Mouse (Mus musculus): Measurements from ENCODE around the gene C130073F10Rik. TPM values are rescaled to one million over a fixed set of nuclear protein-coding genes. Genes with fewer than 3 reads are reported as not detected.
"Not testable (repeated sequence)": the region's sequence is repeated elsewhere in the genome, so short reads cannot be mapped to it uniquely, and the experiment has no call there.

Gene C130073F10Rik
- total and polyA plus RNA-seq, 3 experiments: not detected

- DNase-seq (ENCODE audit: low read depth, low spot score): no peak
- Histone ChIP-seq H3K79me2 (ENCODE audit: control insufficient read depth, insufficient read depth, low read length, poor library complexity) (no peaks in the 10 kb centered on the region), H3K36me3 (ENCODE audit: control insufficient read depth in 1 of 2, insufficient read depth in 2 of 2, low read length in 2 of 2) (no peaks in the 10 kb centered on the region), H3K4me1 (ENCODE audit: control insufficient read depth in 1 of 2, insufficient read depth in 2 of 2, low read length in 2 of 2) (no peaks in the 10 kb centered on the region), H3K4me3 (ENCODE audit: control insufficient read depth in 1 of 2, insufficient read depth in 1 of 2, low read depth in 2 of 2, low read length in 2 of 2) (no peak overlapping the region), H3K9me3 (replicated peaks; ENCODE audit: insufficient read depth, low read length) (no peaks in the 10 kb centered on the region), H3K9ac (ENCODE audit: control insufficient read depth, low read depth, low read length, poor library complexity, severe bottlenecking) (no peak overlapping the region), H3K27ac (ENCODE audit: control insufficient read depth, low read depth, low read length) (no peak overlapping the region), H3K27me3 (ENCODE audit: control insufficient read depth in 1 of 2, insufficient read depth in 2 of 2, low read length in 2 of 2) (no peaks in the 10 kb centered on the region)
- TF ChIP-seq ZNF384 (IDR thresholded peaks at IDR 0.05; ENCODE audit: low read depth, low read length): no peak
- no peak for TF ChIP-seq NELFE (IDR thresholded peaks at IDR 0.05; ENCODE audit: low read depth, low read length)
- no peak for TF ChIP-seq CHD2 (IDR thresholded peaks at IDR 0.05; ENCODE audit: low read length)
- TF ChIP-seq POLR2AphosphoS2 (IDR thresholded peaks at IDR 0.05; ENCODE audit: low read length): no peak
- TF ChIP-seq USF1 (IDR thresholded peaks at IDR 0.05; ENCODE audit: low read depth, low read length): no peak
- TF ChIP-seq POLR2A (IDR thresholded peaks at IDR 0.05; ENCODE audit: control insufficient read depth in 1 of 2, insufficient read depth in 1 of 2, low read depth in 1 of 2, low read length in 2 of 2, poor library complexity in 1 of 2): no peak
- no peak for TF ChIP-seq E2F4 (IDR thresholded peaks at IDR 0.05; ENCODE audit: borderline replicate concordance, low read depth, low read length)
- TF ChIP-seq KAT2A (conservative IDR thresholded peaks at IDR 0.05; ENCODE audit: low read depth, low read length): no peak
- no peak for TF ChIP-seq TBP (IDR thresholded peaks at IDR 0.05; ENCODE audit: low read depth, low read length)
- TF ChIP-seq RCOR1 (IDR thresholded peaks at IDR 0.05; ENCODE audit: low read depth, low read length): no peak
- no peak for TF ChIP-seq SMC3 (IDR thresholded peaks at IDR 0.05; ENCODE audit: low read depth, low read length)
- TF ChIP-seq MXI1 (IDR thresholded peaks at IDR 0.05; ENCODE audit: low read depth, low read length): no peak
- TF ChIP-seq MYB (IDR thresholded peaks at IDR 0.05; ENCODE audit: low read depth, low read length): no peak
- no peak for TF ChIP-seq ETS1 (IDR thresholded peaks at IDR 0.05; ENCODE audit: low read depth, low read length)
- TF ChIP-seq TAL1 (IDR thresholded peaks at IDR 0.05; ENCODE audit: low read length): no peak
- no peak for TF ChIP-seq ELF1 (IDR thresholded peaks at IDR 0.05; ENCODE audit: low read depth, low read length)
- TF ChIP-seq RAD21 (IDR thresholded peaks at IDR 0.05; ENCODE audit: low read depth, low read length): no peak
- TF ChIP-seq ZKSCAN1 (IDR thresholded peaks at IDR 0.05; ENCODE audit: low read depth, low read length): no peak
- TF ChIP-seq ZC3H11A (IDR thresholded peaks at IDR 0.05; ENCODE audit: low read depth, low read length): no peak
- TF ChIP-seq CTCF (IDR thresholded peaks at IDR 0.05 in 2 of 3, conservative IDR thresholded peaks at IDR 0.05 in 1 of 3; ENCODE audit: control insufficient read depth in 1 of 3, insufficient read depth in 1 of 3, low read depth in 2 of 3, low read length in 3 of 3, poor library complexity in 1 of 3, severe bottlenecking in 1 of 3): no peak
These were observed 4.2 kb downstream of the C130073F10Rik start for GRCm38 (mm10) chr4:101889377-101889776.

GRCm38 (mm10) chr4:101883641-101884040 is 9.9 kb downstream of the C130073F10Rik start:
- no peak for DNase-seq (ENCODE audit: low read depth, low spot score)
- Histone ChIP-seq H3K27ac (ENCODE audit: control insufficient read depth, low read depth, low read length) (no peak overlapping the region), H3K27me3 (ENCODE audit: control insufficient read depth in 1 of 2, insufficient read depth in 2 of 2, low read length in 2 of 2) (no peaks in the 10 kb centered on the region), H3K4me1 (ENCODE audit: control insufficient read depth in 1 of 2, insufficient read depth in 2 of 2, low read length in 2 of 2) (no peaks in the 10 kb centered on the region), H3K9ac (ENCODE audit: control insufficient read depth, low read depth, low read length, poor library complexity, severe bottlenecking) (no peak overlapping the region), H3K79me2 (ENCODE audit: control insufficient read depth, insufficient read depth, low read length, poor library complexity) (no peaks in the 10 kb centered on the region), H3K36me3 (ENCODE audit: control insufficient read depth in 1 of 2, insufficient read depth in 2 of 2, low read length in 2 of 2) (no peaks in the 10 kb centered on the region), H3K4me3 (ENCODE audit: control insufficient read depth in 1 of 2, insufficient read depth in 1 of 2, low read depth in 2 of 2, low read length in 2 of 2) (no peak overlapping the region), H3K9me3 (replicated peaks; ENCODE audit: insufficient read depth, low read length) (no peaks in the 10 kb centered on the region)
- TF ChIP-seq RAD21 (IDR thresholded peaks at IDR 0.05; ENCODE audit: low read depth, low read length) (no peak), MYC (IDR thresholded peaks at IDR 0.05; ENCODE audit: low read depth, low read length) (no peak), KAT2A (conservative IDR thresholded peaks at IDR 0.05; ENCODE audit: low read depth, low read length) (no peak), ZKSCAN1 (IDR thresholded peaks at IDR 0.05; ENCODE audit: low read depth, low read length) (no peak), CTCF (IDR thresholded peaks at IDR 0.05 in 2 of 3, conservative IDR thresholded peaks at IDR 0.05 in 1 of 3; ENCODE audit: control insufficient read depth in 1 of 3, insufficient read depth in 1 of 3, low read depth in 2 of 3, low read length in 3 of 3, poor library complexity in 1 of 3, severe bottlenecking in 1 of 3) (no peak), NELFE (IDR thresholded peaks at IDR 0.05; ENCODE audit: low read depth, low read length) (no peak), EP300 (IDR thresholded peaks at IDR 0.05; ENCODE audit: low read depth in 1 of 2, low read length in 2 of 2) (no peak), TAL1 (IDR thresholded peaks at IDR 0.05; ENCODE audit: low read length) (no peak), RCOR1 (IDR thresholded peaks at IDR 0.05; ENCODE audit: low read depth, low read length) (no peak), JUND (IDR thresholded peaks at IDR 0.05; ENCODE audit: low read depth, low read length) (no peak), NRF1 (IDR thresholded peaks at IDR 0.05; ENCODE audit: insufficient read depth, low read depth, low read length, poor library complexity, severe bottlenecking) (no peak), CHD1 (IDR thresholded peaks at IDR 0.05; ENCODE audit: low read depth, low read length) (no peak), E2F4 (IDR thresholded peaks at IDR 0.05; ENCODE audit: borderline replicate concordance, low read depth, low read length) (no peak), SIN3A (IDR thresholded peaks at IDR 0.05; ENCODE audit: low read length) (no peak), POLR2AphosphoS5 (IDR thresholded peaks at IDR 0.05; ENCODE audit: borderline replicate concordance, low read depth, low read length) (no peak)

- H3K4me1 ChIP-seq (ENCODE audit: control insufficient read depth in 1 of 2, insufficient read depth in 2 of 2, low read length in 2 of 2); H3K9me3 ChIP-seq (replicated peaks; ENCODE audit: insufficient read depth, low read length); H3K27ac ChIP-seq (ENCODE audit: control insufficient read depth, low read depth, low read length); H3K4me3 ChIP-seq (ENCODE audit: control insufficient read depth in 1 of 2, insufficient read depth in 1 of 2, low read depth in 2 of 2, low read length in 2 of 2); H3K36me3 ChIP-seq (ENCODE audit: control insufficient read depth in 1 of 2, insufficient read depth in 2 of 2, low read length in 2 of 2); H3K27me3 ChIP-seq (ENCODE audit: control insufficient read depth in 1 of 2, insufficient read depth in 2 of 2, low read length in 2 of 2); H3K79me2 ChIP-seq (ENCODE audit: control insufficient read depth, insufficient read depth, low read length, poor library complexity); DNase-seq (ENCODE audit: low read depth, low spot score); H3K9ac ChIP-seq (ENCODE audit: control insufficient read depth, low read depth, low read length, poor library complexity, severe bottlenecking): not testable (repeated sequence)
These were observed 17.9 kb downstream of the C130073F10Rik start for GRCm38 (mm10) chr4:101875687-101876086.

Data from MEL (cell line).